Mouse (Mus musculus) neural tube, embryonic 10.5 days (tissue): ENCODE measurements around the gene D630045J12Rik.

Source experiments
- DNase-seq: peaks from one replicate; pipeline ENCODE4 v3.0.0-alpha.2; 2017; ENCODE audit warnings: low spot score; ENCODE audit errors: extremely low spot score

D630045J12Rik gene

GRCm38 (mm10) chr6:38139086-38139485, 114.7 kb downstream of the D630045J12Rik start:
- DNase-seq: no peak

- no peak for DNase-seq
Measured at GRCm38 (mm10) chr6:38134806-38135559, 118.8 kb downstream of the D630045J12Rik start.

GRCm38 (mm10) chr6:38131801-38132231, 122.0 kb downstream of the D630045J12Rik start:
- no peak for DNase-seq

- DNase-seq: no peak
Measured at GRCm38 (mm10) chr6:38129883-38130282, 123.9 kb downstream of the D630045J12Rik start.

- DNase-seq: no peak
Measured at GRCm38 (mm10) chr6:38128115-38128514, 125.7 kb downstream of the D630045J12Rik start.

GRCm38 (mm10) chr6:38125462-38125861, 128.3 kb downstream of the D630045J12Rik start:
- DNase-seq: no peak

- DNase-seq: no peak
Measured at GRCm38 (mm10) chr6:38124882-38125281, 128.9 kb downstream of the D630045J12Rik start.

GRCm38 (mm10) chr6:38124207-38124835, 129.5 kb downstream of the D630045J12Rik start, which contains the start of gene Atp6v0a4:
TSS of gene Atp6v0a4 (minus strand) at chr6:38124586.
- DNase-seq: no peak

- DNase-seq: no peak
Measured at GRCm38 (mm10) chr6:38123471-38124206, 130.2 kb downstream of the D630045J12Rik start.

- DNase-seq: no peak
Measured at GRCm38 (mm10) chr6:38122791-38123190, 131.0 kb downstream of the D630045J12Rik start.

- DNase-seq: no peak
Measured at GRCm38 (mm10) chr6:38121843-38122242, 132.0 kb downstream of the D630045J12Rik start.

GRCm38 (mm10) chr6:38120681-38121371, 133.0 kb downstream of the D630045J12Rik start:
- DNase-seq: no peak

GRCm38 (mm10) chr6:38118341-38118740, 135.5 kb downstream of the D630045J12Rik start:
- no peak for DNase-seq

- no peak for DNase-seq
Measured at GRCm38 (mm10) chr6:38116107-38116770, 137.6 kb downstream of the D630045J12Rik start.

- no peak for DNase-seq
Measured at GRCm38 (mm10) chr6:38110859-38111258, 142.9 kb downstream of the D630045J12Rik start.

- no peak for DNase-seq
Measured at GRCm38 (mm10) chr6:38109871-38110270, 143.9 kb downstream of the D630045J12Rik start.

GRCm38 (mm10) chr6:38109160-38109795, 144.5 kb downstream of the D630045J12Rik start, which contains the start of gene Tmem213:
TSS of gene Tmem213 (plus strand) at chr6:38109255.
- no peak for DNase-seq

GRCm38 (mm10) chr6:38108449-38108848, 145.4 kb downstream of the D630045J12Rik start:
- DNase-seq: no peak

GRCm38 (mm10) chr6:38105924-38106323, 147.9 kb downstream of the D630045J12Rik start:
- DNase-seq: no peak

GRCm38 (mm10) chr6:38103775-38104174, 150.0 kb downstream of the D630045J12Rik start:
- no peak for DNase-seq
